33 mouse cellular contexts compared by ENCODE assay signal in genomic region chr4:150715051-150715450, GRCm38 (mm10).
A peak's percentile ranks its signal among the peaks of the same experiment; 100 is the strongest.
DNase-seq lines count a peak whose midpoint lies in the region; ATAC-seq and TF ChIP-seq lines count a peak whose summit lies in the region.
"Had no signal": no experiment of that assay in that cellular context is flagged by ENCODE, and none has a peak within 500 bp of the region (broad histone marks: within the 10 kb centered on the region; RNA-seq: fewer than 3 reads in every experiment).

No protein-coding gene starts in this region.

- WGBS in kidney, adult 2 months: 22% methylated on average over 2 of the region's 2 CpGs
- 42% methylated on average over 2 of the region's 2 CpGs for WGBS in kidney, postnatal 0 days

- H3K4me3 ChIP-seq in kidney, adult 2 months (ENCODE audit: insufficient read depth, low read depth, low read length): no peak overlapping the region
- no peak overlapping the region for H3K4me3 ChIP-seq in kidney, postnatal 0 days (replicated peaks; ENCODE audit: low read depth, low read length)
- H3K4me3 ChIP-seq: embryonic facial prominence, embryonic 10.5 days; embryonic facial prominence, embryonic 15.5 days; forebrain, embryonic 12.5 days; heart, embryonic 10.5 days; hindbrain, embryonic 12.5 days; limb, embryonic 15.5 days; liver, embryonic 13.5 days; megakaryocyte, embryonic 14.5 days had no signal

- no peaks in the 10 kb centered on the region for H3K9me3 ChIP-seq in kidney, postnatal 0 days (replicated peaks; ENCODE audit: low read length)
- H3K9me3 ChIP-seq: embryonic facial prominence, embryonic 10.5 days; embryonic facial prominence, embryonic 15.5 days; forebrain, embryonic 12.5 days; heart, embryonic 10.5 days; hindbrain, embryonic 12.5 days; limb, embryonic 15.5 days; liver, embryonic 13.5 days; megakaryocyte, embryonic 14.5 days had no signal

- no peaks in the 10 kb centered on the region for H3K36me3 ChIP-seq in kidney, adult 2 months (ENCODE audit: control insufficient read depth, insufficient read depth, low read length)
- no peaks in the 10 kb centered on the region for H3K36me3 ChIP-seq in kidney, postnatal 0 days (ENCODE audit: insufficient read depth, low read length)
- H3K36me3 ChIP-seq: embryonic facial prominence, embryonic 10.5 days; embryonic facial prominence, embryonic 15.5 days; forebrain, embryonic 12.5 days; heart, embryonic 10.5 days; hindbrain, embryonic 12.5 days; limb, embryonic 15.5 days; liver, embryonic 13.5 days had no signal

- peaks cover 54% of the 10 kb centered on the region for H3K4me1 ChIP-seq in kidney, adult 2 months (ENCODE audit: control insufficient read depth, insufficient read depth, low read length)
- H3K4me1 ChIP-seq in kidney, postnatal 0 days (replicated peaks; ENCODE audit: insufficient read depth, low read length): peaks cover 7% of the 10 kb centered on the region; the same call in 1 of the 2 replicates
- H3K4me1 ChIP-seq: liver, embryonic 13.5 days had no signal

- peak; percentile 79 for ATAC-seq in kidney, postnatal 0 days (replicated peaks; ENCODE audit: low FRiP score, low read depth)
- ATAC-seq in granulocyte monocyte progenitor cell, adult 5-6 weeks (replicated peaks; ENCODE audit: poor library complexity, severe bottlenecking): no peak
- ATAC-seq: forebrain, postnatal 0 days; intestine, embryonic 16.5 days; lung, postnatal 0 days had no signal

- H3K9ac ChIP-seq in kidney, postnatal 0 days (ENCODE audit: low read depth, low read length): no peak overlapping the region
- H3K9ac ChIP-seq: embryonic facial prominence, embryonic 15.5 days; forebrain, embryonic 12.5 days; forebrain, postnatal 0 days; hindbrain, embryonic 12.5 days; limb, embryonic 15.5 days; liver, embryonic 13.5 days had no signal

- TF ChIP-seq POLR2A in kidney, adult 2 months (IDR thresholded peaks at IDR 0.05; ENCODE audit: low read depth, low read length): no peak

- H3K27me3 ChIP-seq in kidney, adult 2 months (replicated peaks; ENCODE audit: control insufficient read depth, insufficient read depth, low read length): no peaks in the 10 kb centered on the region
- no peaks in the 10 kb centered on the region for H3K27me3 ChIP-seq in kidney, postnatal 0 days (ENCODE audit: insufficient read depth, low read length)
- H3K27me3 ChIP-seq: embryonic facial prominence, embryonic 15.5 days; forebrain, embryonic 12.5 days; hindbrain, embryonic 12.5 days; limb, embryonic 15.5 days; liver, embryonic 13.5 days had no signal

- H3K4me2 ChIP-seq in kidney, postnatal 0 days (ENCODE audit: low read length): no peak overlapping the region
- H3K4me2 ChIP-seq: embryonic facial prominence, embryonic 15.5 days; forebrain, embryonic 12.5 days; hindbrain, embryonic 12.5 days; limb, embryonic 15.5 days; liver, embryonic 13.5 days had no signal

- TF ChIP-seq CTCF in kidney, adult 2 months (conservative IDR thresholded peaks at IDR 0.05; ENCODE audit: insufficient read depth, insufficient read length, low read depth, low read length): no peak
- TF ChIP-seq CTCF in kidney, postnatal 0 days (IDR thresholded peaks at IDR 0.05; ENCODE audit: low read depth): no peak

- H3K27ac ChIP-seq in kidney, adult 2 months (ENCODE audit: insufficient read depth, low read depth, low read length): peak overlapping the region; percentile 65
- no peak overlapping the region for H3K27ac ChIP-seq in kidney, postnatal 0 days
- H3K27ac ChIP-seq: embryonic facial prominence, embryonic 10.5 days; embryonic facial prominence, embryonic 15.5 days; forebrain, embryonic 12.5 days; heart, embryonic 10.5 days; hindbrain, embryonic 12.5 days; limb, embryonic 15.5 days; liver, embryonic 13.5 days; stomach, postnatal 0 days had no signal

- DNase-seq in kidney, adult 18-20 months: peak; percentile 73
- peak; percentile 94 for DNase-seq in kidney, adult 2 months
- DNase-seq in kidney, postnatal 0 days (ENCODE audit: low spot score): no peak
- peak; percentile 37 to 56 for DNase-seq in kidney, postnatal 4 days
- no peak for DNase-seq in right cerebral cortex, postnatal 36 days (ENCODE audit: low spot score in 2 of 2)
- DNase-seq: adrenal gland, postnatal 25 days; B cell, adult 2 months; cerebellum, adult 2 months; cerebellum, postnatal 14 days; forebrain, postnatal 0 days; gastrocnemius, postnatal 14 days; heart, adult 11 months; heart, postnatal 36 days; layer of hippocampus, postnatal 36 days; left cerebral cortex, postnatal 4 days; liver, embryonic 13.5 days; lung, adult 18-20 months; lung, postnatal 4 days; midbrain, embryonic 14.5 days; right cerebral cortex, postnatal 25 days; thymus, adult 18-20 months; thymus, postnatal 25 days had no signal

Comparison
In these comparisons a context has a peak if more than half of its experiments do, and no peak if none do; other contexts are left out.
1. DNase-seq: peak in kidney, adult 18-20 months (single experiment), kidney, adult 2 months (single experiment) and kidney, postnatal 4 days (2 of 2); none in kidney, postnatal 0 days (single experiment) and right cerebral cortex, postnatal 36 days (0 of 2).